Mouse (Mus musculus) kidney, embryonic 16.5 days (tissue): ENCODE results near the gene Pp2d1. TPM values are rescaled to one million over a fixed set of nuclear protein-coding genes. Genes with fewer than 3 reads are reported as not detected.

Experiments used
- ATAC-seq: fragments of 200-750 bp; cut with Nextera tagmentation; 2 replicates; pipeline ENCODE4 v1.8.0; 2017; ENCODE audit warnings: moderate TSS enrichment; ENCODE audit not compliant: low FRiP score, low TSS enrichment
- H3K27ac ChIP-seq: fragments of 300-500 bp; sonication (generic); 2 replicates; pipeline ENCODE4 v1.5.1; 2014; ENCODE audit warnings: low read length
- H3K27me3 ChIP-seq: fragments of 300-500 bp; sonication (generic); 2 replicates; pipeline ENCODE4 v1.6.1; 2014; ENCODE audit warnings: low read length, control low read depth, mixed read lengths; ENCODE audit not compliant: insufficient read depth
- H3K36me3 ChIP-seq: fragments of 300-500 bp; sonication (generic); 2 replicates; pipeline ENCODE4 v1.6.1; 2014; ENCODE audit warnings: low read length, control low read depth, mixed read lengths; ENCODE audit not compliant: insufficient read depth
- H3K4me1 ChIP-seq: fragments of 300-500 bp; sonication (generic); 2 replicates; pipeline ENCODE4 v1.6.1; 2014; ENCODE audit warnings: low read length, control low read depth, mixed read lengths; ENCODE audit not compliant: insufficient read depth
- H3K4me2 ChIP-seq: fragments of 300-500 bp; sonication (generic); replicated peaks from 2 replicates; pipeline ENCODE4 v1.6.1; 2014; ENCODE audit warnings: low read depth, low read length
- H3K4me3 ChIP-seq: fragments of 300-500 bp; sonication (generic); 2 replicates; pipeline ENCODE4 v1.5.1; 2014; ENCODE audit warnings: mild to moderate bottlenecking, low read length
- H3K9ac ChIP-seq: fragments of 300-500 bp; sonication (generic); replicated peaks from 2 replicates; pipeline ENCODE4 v1.6.1; 2014; ENCODE audit warnings: low read length
- H3K9me3 ChIP-seq: fragments of 300-500 bp; sonication (generic); 2 replicates; pipeline ENCODE4 v1.6.1; 2016; ENCODE audit warnings: low read length, control low read depth
- WGBS: fragments of 180-500 bp; shearing (Covaris S2); extraction: QIAGEN DNeasy Blood & Tissue Kit; methylation state at CpG from one replicate; pipeline ENCODE4 v1.1.7; 2014; 5-methylcytosine and 5-hydroxymethylcytosine counted together
- polyA plus RNA-seq: library from polyadenylated mRNA; unstranded; fragments of >200 nt; fragmentation: Nextera tagmentation; extraction: Ambion mirVana; gene quantifications from 2 replicates; pipeline ENCODE4 v1.2.1, GENCODE M21; 2015

The Pp2d1 gene
- polyA plus RNA-seq, 1 experiment from 2014 or later = 0.30 TPM

- Histone ChIP-seq H3K27ac (peak overlapping the region; percentile 95), H3K36me3 (no peaks in the 10 kb centered on the region), H3K9me3 (no peaks in the 10 kb centered on the region), H3K27me3 (no peaks in the 10 kb centered on the region), H3K4me2 (peak overlapping the region; percentile 96), H3K4me3 (peak overlapping the region; percentile 82), H3K9ac (peak overlapping the region; percentile 95), H3K4me1 (peaks cover 27% of the 10 kb centered on the region)
- WGBS = under 1% methylated on average over 52 of the region's 67 CpGs
- ATAC-seq = peak; percentile 62
Measured at GRCm38 (mm10) chr17:53567346-53568101, 28.3 kb upstream of the Pp2d1 start.

GRCm38 (mm10) chr17:53566919-53567345, 27.7 kb upstream of the Pp2d1 start:
- under 1% methylated on average over 36 of the region's 51 CpGs for WGBS
- Histone ChIP-seq H3K9ac (peak overlapping the region; percentile 95), H3K4me1 (peaks cover 27% of the 10 kb centered on the region), H3K36me3 (no peaks in the 10 kb centered on the region), H3K27me3 (no peaks in the 10 kb centered on the region), H3K27ac (peak overlapping the region; percentile 95), H3K4me2 (peak overlapping the region; percentile 96), H3K4me3 (peak overlapping the region; percentile 82), H3K9me3 (no peaks in the 10 kb centered on the region)
- peak; percentile 76 for ATAC-seq

GRCm38 (mm10) chr17:53566161-53566918, 27.1 kb upstream of the Pp2d1 start, which contains the start of gene Kat2b:
Gene Kat2b, plus strand, starts transcription at chr17:53566861.
- Histone ChIP-seq H3K36me3 (no peaks in the 10 kb centered on the region), H3K9me3 (no peaks in the 10 kb centered on the region), H3K9ac (peak within 1 kb of the TSS; percentile 95), H3K4me2 (peak within 1 kb of the TSS; percentile 96), H3K27ac (peak within 1 kb of the TSS; percentile 95), H3K4me1 (peaks cover 27% of the 10 kb centered on the region), H3K27me3 (no peaks in the 10 kb centered on the region), H3K4me3 (peak within 1 kb of the TSS; percentile 82)
- WGBS = 3% methylated on average over 20 of the region's 20 CpGs
- no peak for ATAC-seq

- 86% methylated on average over 4 of the region's 4 CpGs for WGBS
- Histone ChIP-seq H3K27ac (no peak overlapping the region), H3K9me3 (no peaks in the 10 kb centered on the region), H3K36me3 (no peaks in the 10 kb centered on the region), H3K4me1 (peaks cover 22% of the 10 kb centered on the region), H3K4me2 (no peak overlapping the region), H3K27me3 (no peaks in the 10 kb centered on the region), H3K4me3 (no peak overlapping the region), H3K9ac (no peak overlapping the region)
- no peak for ATAC-seq
Measured at GRCm38 (mm10) chr17:53564837-53565236, 25.6 kb upstream of the Pp2d1 start.

- Histone ChIP-seq H3K9me3 (no peaks in the 10 kb centered on the region), H3K27ac (no peak overlapping the region), H3K4me3 (no peak overlapping the region), H3K9ac (no peak overlapping the region), H3K4me1 (peaks cover 6% of the 10 kb centered on the region; the same call in 1 of the 2 replicates), H3K27me3 (no peaks in the 10 kb centered on the region), H3K36me3 (no peaks in the 10 kb centered on the region), H3K4me2 (no peak overlapping the region)
- ATAC-seq = no peak
- WGBS = 81% methylated on average over 4 of the region's 4 CpGs
Measured at GRCm38 (mm10) chr17:53561458-53562029, 22.3 kb upstream of the Pp2d1 start.

- no peak overlapping the region for H3K27ac ChIP-seq
- H3K36me3 ChIP-seq = no peaks in the 10 kb centered on the region
- no peaks in the 10 kb centered on the region for H3K9me3 ChIP-seq
- H3K4me1 ChIP-seq = no peaks in the 10 kb centered on the region
- H3K27me3 ChIP-seq = no peaks in the 10 kb centered on the region
- H3K4me3 ChIP-seq = no peak overlapping the region
- no peak for ATAC-seq
- 89% methylated on average over 5 of the region's 5 CpGs for WGBS
- no peak overlapping the region for H3K4me2 ChIP-seq
- no peak overlapping the region for H3K9ac ChIP-seq
Measured at GRCm38 (mm10) chr17:53559646-53560045, 20.4 kb upstream of the Pp2d1 start.

- WGBS = 71% methylated on average over 3 of the region's 3 CpGs
- no peak overlapping the region for H3K4me3 ChIP-seq
- no peak overlapping the region for H3K9ac ChIP-seq
Measured at GRCm38 (mm10) chr17:53557443-53557842, 18.2 kb upstream of the Pp2d1 start.

GRCm38 (mm10) chr17:53554813-53555212, 15.6 kb upstream of the Pp2d1 start:
- Histone ChIP-seq H3K9me3 (no peaks in the 10 kb centered on the region), H3K27ac (no peak overlapping the region), H3K4me2 (no peak overlapping the region), H3K27me3 (no peaks in the 10 kb centered on the region), H3K4me1 (no peaks in the 10 kb centered on the region), H3K9ac (no peak overlapping the region), H3K36me3 (no peaks in the 10 kb centered on the region), H3K4me3 (no peak overlapping the region)
- ATAC-seq = no peak
- 73% methylated on average over 3 of the region's 3 CpGs for WGBS

More at GRCm38 (mm10) chr17:53557443-53557842, 18.2 kb upstream of the Pp2d1 start:
- no peaks in the 10 kb centered on the region for H3K9me3 ChIP-seq
- H3K4me1 ChIP-seq = no peaks in the 10 kb centered on the region
- H3K27ac ChIP-seq = no peak overlapping the region
- no peaks in the 10 kb centered on the region for H3K36me3 ChIP-seq
- H3K27me3 ChIP-seq = no peaks in the 10 kb centered on the region
- ATAC-seq = no peak
- H3K4me2 ChIP-seq = no peak overlapping the region

GRCm38 (mm10) chr17:53554088-53554487, 14.8 kb upstream of the Pp2d1 start:
- Histone ChIP-seq H3K9me3 (0 out of 2 replicates have a peak, but pooled peaks cover 2% of the 10 kb centered on the region), H3K36me3 (no peaks in the 10 kb centered on the region), H3K4me1 (no peaks in the 10 kb centered on the region), H3K27ac (no peak overlapping the region), H3K4me3 (no peak overlapping the region), H3K9ac (no peak overlapping the region), H3K4me2 (no peak overlapping the region), H3K27me3 (no peaks in the 10 kb centered on the region)
- ATAC-seq = no peak
- 72% methylated on average over 4 of the region's 4 CpGs for WGBS
